Mouse (Mus musculus): ENCODE data around the gene Sema7a. TPM values are rescaled to one million over a fixed set of nuclear protein-coding genes. Genes with fewer than 3 reads are reported as not detected.

The Sema7a gene
- 26.4 and 43.2 TPM in 2 replicates for polyA plus RNA-seq (2012; rRNA removed; ENCODE audit: low replicate concordance)

GRCm38 (mm10) chr9:57939431-57940348, at the start of gene Sema7a:
Gene Sema7a, plus strand, starts transcription at chr9:57940112.

GRCm38 (mm10) chr9:57910254-57911160, 29.4 kb upstream of the Sema7a start, which contains the start of gene Ubl7:
Gene Ubl7, plus strand, starts transcription at chr9:57910979.

GRCm38 (mm10) chr9:58005753-58006461, 66.0 kb downstream of the Sema7a start, which contains the start of gene Cyp11a1:
Gene Cyp11a1, plus strand, starts transcription at chr9:58006411.

Other genes with a start within 250 kb of the Sema7a start
- 6.1 and 6.2 TPM in 2 replicates for gene Edc3, start 231.6 kb upstream of the Sema7a start, polyA plus RNA-seq (2012; rRNA removed; ENCODE audit: low replicate concordance)
- gene Clk3, start 174.3 kb upstream of the Sema7a start, polyA plus RNA-seq (2012; rRNA removed; ENCODE audit: low replicate concordance), result 41.9 and 49.1 TPM in 2 replicates
- gene Arid3b, start 103.3 kb upstream of the Sema7a start, polyA plus RNA-seq (2012; rRNA removed; ENCODE audit: low replicate concordance), result 7.4 and 7.8 TPM in 2 replicates
- 147 and 182 TPM in 2 replicates for gene Ubl7, start 29.1 kb upstream of the Sema7a start, polyA plus RNA-seq (2012; rRNA removed; ENCODE audit: low replicate concordance)
- 0.57 and 1.1 TPM in 2 replicates for gene Cyp11a1, start 66.3 kb downstream of the Sema7a start, polyA plus RNA-seq (2012; rRNA removed; ENCODE audit: low replicate concordance)
- 0.07 and 1.2 TPM in 2 replicates for gene Stra6, start 123.7 kb downstream of the Sema7a start, polyA plus RNA-seq (2012; rRNA removed; ENCODE audit: low replicate concordance)
- gene Ccdc33, start 178.7 kb downstream of the Sema7a start, polyA plus RNA-seq (2012; rRNA removed; ENCODE audit: low replicate concordance), result 0.05 TPM in 1 of 2 replicates, not detected in the other